In genomic region chr15:84212756-84213105, GRCm38 (mm10) we compare ENCODE assay signal across 9 mouse cellular contexts. TPM values are rescaled to one million over a fixed set of nuclear protein-coding genes. Genes with fewer than 3 reads are reported as not detected.
A peak's percentile ranks its signal among the peaks of the same experiment; 100 is the strongest.
DNase-seq lines count a peak whose midpoint lies in the region; TF ChIP-seq lines count a peak whose summit lies in the region.
"Had no signal": no experiment of that assay in that cellular context is flagged by ENCODE, and none has a peak within 500 bp of the region (broad histone marks: within the 10 kb centered on the region; RNA-seq: fewer than 3 reads in every experiment).

No protein-coding gene starts in this region.

- H3K4me3 ChIP-seq in layer of hippocampus, adult 2 months = no peak overlapping the region
- no peak overlapping the region for H3K4me3 ChIP-seq in myocyte
- H3K4me3 ChIP-seq: embryonic facial prominence, embryonic 12.5 days; midbrain, embryonic 12.5 days had no signal

- H3K27ac ChIP-seq in layer of hippocampus, adult 2 months = 0 out of 2 replicates have a peak overlapping the region, but pooled peaks have one; percentile 28
- H3K27ac ChIP-seq: embryonic facial prominence, embryonic 12.5 days; midbrain, embryonic 12.5 days had no signal

- H3ac ChIP-seq in myocyte (ENCODE audit: control insufficient read depth, insufficient read length) = no peak overlapping the region

- no peaks in the 10 kb centered on the region for H3K79me2 ChIP-seq in myocyte (ENCODE audit: control insufficient read depth, insufficient read depth)

- peaks cover 18% of the 10 kb centered on the region for H3K36me3 ChIP-seq in myocyte (ENCODE audit: control insufficient read depth, insufficient read depth)

- TF ChIP-seq CTCF in layer of hippocampus, adult 2 months (conservative IDR thresholded peaks at IDR 0.05) = no peak

- peak overlapping the region; percentile 71 for H3K4me2 ChIP-seq in myocyte (ENCODE audit: low read depth)
- H3K4me2 ChIP-seq: embryonic facial prominence, embryonic 12.5 days; midbrain, embryonic 12.5 days had no signal

- no peaks in the 10 kb centered on the region for H3K27me3 ChIP-seq in myocyte (ENCODE audit: control insufficient read depth, insufficient read depth, insufficient read length)
- H3K27me3 ChIP-seq: embryonic facial prominence, embryonic 12.5 days; midbrain, embryonic 12.5 days had no signal

- TF ChIP-seq POLR2A in myocyte (IDR thresholded peaks at IDR 0.05; ENCODE audit: insufficient read length, low read depth) = no peak

- no peak for DNase-seq in layer of hippocampus, adult 2 months (ENCODE audit: low spot score in 2 of 2)
- no peak for DNase-seq in layer of hippocampus, adult 11-12 months (ENCODE audit: low spot score)
- peak; percentile 33 for DNase-seq in adipocyte (ENCODE audit: low spot score)
- peak; percentile 79 for DNase-seq in heart, adult 8-10 months (ENCODE audit: low spot score)
- no peak for DNase-seq in cerebellum, adult 11-12 months
- DNase-seq in ovary, postnatal 10 days (ENCODE audit: low spot score) = no peak

TF ChIP-seq in myocyte, 11 proteins besides CTCF, POLR2A, EP300 and RAD21:
- peak; percentile 99 for TF ChIP-seq TCF3 (IDR thresholded peaks at IDR 0.05; ENCODE audit: insufficient read length, low read depth)
- no peak for TF ChIP-seq E2F4 (IDR thresholded peaks at IDR 0.05; ENCODE audit: insufficient read depth)
- TF ChIP-seq POLR2AphosphoS2 (IDR thresholded peaks at IDR 0.05; ENCODE audit: insufficient read length, low read depth) = peak; percentile 38
- peak; percentile 99 for TF ChIP-seq TCF12 (IDR thresholded peaks at IDR 0.05; ENCODE audit: insufficient read depth, poor library complexity, severe bottlenecking)
- TF ChIP-seq MAX (IDR thresholded peaks at IDR 0.05; ENCODE audit: low read depth) = no peak
- TF ChIP-seq CEBPB (IDR thresholded peaks at IDR 0.05; ENCODE audit: insufficient read depth, poor library complexity, severe bottlenecking) = no peak
- TF ChIP-seq SRF (IDR thresholded peaks at IDR 0.05; ENCODE audit: control insufficient read depth, insufficient read length, low read depth) = no peak
- peak; percentile 88 to 99 (median 99) for TF ChIP-seq MYOD1 (IDR thresholded peaks at IDR 0.05; ENCODE audit: control insufficient read depth in 1 of 3, insufficient read length in 2 of 3, low read depth in 2 of 3)
- TF ChIP-seq USF1 (IDR thresholded peaks at IDR 0.05; ENCODE audit: low read depth) = no peak
- peak; percentile 90 to 99 (median 98) for TF ChIP-seq MYOG (IDR thresholded peaks at IDR 0.05; ENCODE audit: control insufficient read depth in 1 of 3, insufficient read depth in 1 of 3, insufficient read length in 2 of 3, low read depth in 2 of 3)
- TF ChIP-seq REST (IDR thresholded peaks at IDR 0.05; ENCODE audit: insufficient read depth, insufficient read length) = no peak

RNA-seq across cellular contexts. Expression of gene Parvb, which starts 19.1 kb away (rescaled TPM):
- 10 to 100 TPM; 29.9 to 34.0 TPM for total RNA-seq in layer of hippocampus, adult 2 months (2021)
- 100 to 1,000 TPM in 2 of 4 experiments, 10 to 100 TPM in 2; 78.8 to 113 (median 105) TPM for total RNA-seq in heart, adult 8-10 months (2022)
- polyA plus RNA-seq in myocyte (2012; fragmentation: generic; extraction: Trizol) = 86.2 TPM

RNA-seq across cellular contexts. Expression of gene Samm50, which starts 20.7 kb away (rescaled TPM):
- 100 to 1,000 TPM in 1 of 2 experiments, 10 to 100 TPM in 1; 93.6 to 102 TPM for total RNA-seq in layer of hippocampus, adult 2 months (2021)
- total RNA-seq in heart, adult 8-10 months (2022) = 100 to 1,000 TPM; 257 to 301 (median 279) TPM
- polyA plus RNA-seq in myocyte (2012; fragmentation: generic; extraction: Trizol) = 116 TPM

RNA-seq across cellular contexts. Expression of gene Pnpla3, which starts 45.1 kb away (rescaled TPM):
- total RNA-seq in layer of hippocampus, adult 2 months (2021) = 1 to 10 TPM; 7.3 to 8.1 TPM
- 1 to 10 TPM in 1 of 4 experiments, under 1 TPM in 3; 0.34 to 2.4 (median 0.57) TPM for total RNA-seq in heart, adult 8-10 months (2022)
- polyA plus RNA-seq in myocyte (2012; fragmentation: generic; extraction: Trizol) = 0.23 TPM

Comparison
In these comparisons a context has a peak if more than half of its experiments do, and no peak if none do; other contexts are left out.
1. DNase-seq: peak in adipocyte (single experiment) and heart, adult 8-10 months (single experiment); none in layer of hippocampus, adult 2 months (0 of 2), layer of hippocampus, adult 11-12 months (single experiment), cerebellum, adult 11-12 months (single experiment) and ovary, postnatal 10 days (single experiment).